Mouse (Mus musculus) layer of hippocampus, adult 8-10 months (tissue): Measurements from ENCODE around the gene Rgs14. TPM values are rescaled to one million over a fixed set of nuclear protein-coding genes. Genes with fewer than 3 reads are reported as not detected.

ENCODE experiments used
- DNase-seq, 2 experiments: peaks; one replicate each; pipeline ENCODE4 v3.0.0; 2022; ENCODE audit warnings: low spot score in 2 of 2
- total RNA-seq, 4 experiments: library from RNA; stranded (reverse); gene quantifications; 2 replicates each; pipeline ENCODE4 v1.2.4; 2022

Gene Rgs14
- total RNA-seq = 10 to 100 TPM; 86.8 to 97.9 (median 95.0) TPM

- peak; percentile 52 to 57 for DNase-seq
Observed at GRCm38 (mm10) chr13:55369531-55370114, at the start of gene Rgs14. Gene Rgs14 (plus strand): TSS chr13:55369732.

GRCm38 (mm10) chr13:55319931-55320533 is 49.5 kb upstream of the Rgs14 start, which contains the start of gene Prelid1:
Gene Prelid1 (plus strand): TSS chr13:55320500.
- no peak for DNase-seq

- DNase-seq = peak; percentile 78 to 79
Observed at GRCm38 (mm10) chr13:55321434-55322129, 48.0 kb upstream of the Rgs14 start, which contains the start of gene Rab24. Gene Rab24 (minus strand): TSS chr13:55321946.

- no peak for DNase-seq
Observed at GRCm38 (mm10) chr13:55322130-55322825, 47.3 kb upstream of the Rgs14 start.

GRCm38 (mm10) chr13:55325596-55325995 is 43.9 kb upstream of the Rgs14 start:
- DNase-seq = no peak

GRCm38 (mm10) chr13:55327169-55327568 is 42.4 kb upstream of the Rgs14 start:
- no peak for DNase-seq

- DNase-seq = peak; percentile 92 to 94
Observed at GRCm38 (mm10) chr13:55327633-55328032, 41.9 kb upstream of the Rgs14 start.

GRCm38 (mm10) chr13:55328171-55328570 is 41.4 kb upstream of the Rgs14 start:
- no peak for DNase-seq

- no peak for DNase-seq
Observed at GRCm38 (mm10) chr13:55328641-55329040, 40.9 kb upstream of the Rgs14 start.

GRCm38 (mm10) chr13:55329109-55329682 is 40.3 kb upstream of the Rgs14 start:
- DNase-seq = no peak

- DNase-seq = peak; percentile 60 to 73
Observed at GRCm38 (mm10) chr13:55329683-55330566, 39.6 kb upstream of the Rgs14 start, which contains the start of gene Mxd3. Gene Mxd3 (minus strand): TSS chr13:55329823.

GRCm38 (mm10) chr13:55330567-55331400 is 38.7 kb upstream of the Rgs14 start:
- no peak for DNase-seq

GRCm38 (mm10) chr13:55332331-55332730 is 37.2 kb upstream of the Rgs14 start:
- DNase-seq = no peak

- no peak for DNase-seq
Observed at GRCm38 (mm10) chr13:55335701-55336100, 33.8 kb upstream of the Rgs14 start.

- DNase-seq = no peak
Observed at GRCm38 (mm10) chr13:55337341-55337975, 32.1 kb upstream of the Rgs14 start.

GRCm38 (mm10) chr13:55338131-55339054 is 31.1 kb upstream of the Rgs14 start:
- no peak for DNase-seq

- DNase-seq = no peak
Observed at GRCm38 (mm10) chr13:55339259-55339658, 30.3 kb upstream of the Rgs14 start.

GRCm38 (mm10) chr13:55342469-55342868 is 27.1 kb upstream of the Rgs14 start:
- DNase-seq = no peak
